Mouse (Mus musculus) embryonic facial prominence, embryonic 11.5 days (tissue): ENCODE results near the gene Pkdrej. TPM values are rescaled to one million over a fixed set of nuclear protein-coding genes. Genes with fewer than 3 reads are reported as not detected.
A peak's percentile ranks its signal among the peaks of the same experiment; 100 is the strongest.

Experiments
- ATAC-seq: fragments of 200-750 bp; cut with Nextera tagmentation; replicated peaks from 2 replicates; pipeline ENCODE4 v1.8.0; 2017; ENCODE audit warnings: low read depth; ENCODE audit not compliant: insufficient number of reproducible peaks, low FRiP score, low TSS enrichment
- DNase-seq: peaks from one replicate; pipeline ENCODE4 v3.0.0-alpha.2; 2015; ENCODE audit warnings: low spot score
- H3K27ac ChIP-seq: fragments of 300-500 bp; sonication (generic); replicated peaks from 2 replicates; pipeline ENCODE4 v1.5.1; 2014; ENCODE audit warnings: mild to moderate bottlenecking, low read depth, low read length, control low read depth
- H3K27me3 ChIP-seq: fragments of 300-500 bp; sonication (generic); 2 replicates; pipeline ENCODE4 v1.6.1; 2014; ENCODE audit warnings: mild to moderate bottlenecking, low read length, moderate library complexity, mixed read lengths; ENCODE audit not compliant: control insufficient read depth, insufficient read depth
- H3K36me3 ChIP-seq: fragments of 300-500 bp; sonication (generic); replicated peaks from 2 replicates; pipeline ENCODE4 v1.6.1; 2014; ENCODE audit warnings: low read depth, mild to moderate bottlenecking, low read length, moderate library complexity, mixed read lengths; ENCODE audit not compliant: control insufficient read depth, insufficient read depth
- H3K4me1 ChIP-seq: fragments of 300-500 bp; sonication (generic); 2 replicates; pipeline ENCODE4 v1.6.1; 2014; ENCODE audit warnings: low read length, mixed read lengths; ENCODE audit not compliant: control insufficient read depth, insufficient read depth
- H3K4me2 ChIP-seq: fragments of 300-500 bp; sonication (generic); 2 replicates; pipeline ENCODE4 v1.6.1; 2014; ENCODE audit warnings: low read depth, mild to moderate bottlenecking, control low read depth, low read length, moderate library complexity
- H3K4me3 ChIP-seq: fragments of 300-500 bp; sonication (generic); 2 replicates; pipeline ENCODE4 v1.5.1; 2014; ENCODE audit warnings: low read depth, low read length, control low read depth
- H3K9ac ChIP-seq: fragments of 300-500 bp; sonication (generic); replicated peaks from 2 replicates; pipeline ENCODE4 v1.6.1; 2014; ENCODE audit warnings: mild to moderate bottlenecking, control low read depth, low read length
- H3K9me3 ChIP-seq: fragments of 300-500 bp; sonication (generic); replicated peaks from 2 replicates; pipeline ENCODE4 v1.6.1; 2016; ENCODE audit warnings: mild to moderate bottlenecking, low read length, inconsistent platforms, mixed read lengths; ENCODE audit not compliant: control insufficient read depth
- WGBS: fragments of 180-500 bp; shearing (Covaris S2); extraction: QIAGEN DNeasy Blood & Tissue Kit; methylation state at CpG from one replicate; pipeline ENCODE4 v1.1.7; 2014; 5-methylcytosine and 5-hydroxymethylcytosine counted together
- polyA plus RNA-seq: library from polyadenylated mRNA; unstranded; fragments of >200 nt; fragmentation: Nextera tagmentation; extraction: Ambion mirVana; gene quantifications from 2 replicates; pipeline ENCODE4 v1.2.1, GENCODE M21; 2014

The Pkdrej gene
- polyA plus RNA-seq, 1 experiment from 2014 or later, result 0.11 TPM

GRCm38 (mm10) chr15:85841796-85842360 is 20.3 kb upstream of the Pkdrej start:
- ATAC-seq, result no peak
- H3K4me2 ChIP-seq, result no peak overlapping the region
- no peaks in the 10 kb centered on the region for H3K27me3 ChIP-seq
- no peaks in the 10 kb centered on the region for H3K36me3 ChIP-seq
- H3K9ac ChIP-seq, result no peak overlapping the region
- no peak overlapping the region for H3K27ac ChIP-seq
- no peaks in the 10 kb centered on the region for H3K9me3 ChIP-seq
- DNase-seq, result no peak
- H3K4me3 ChIP-seq, result no peak overlapping the region
- no peaks in the 10 kb centered on the region for H3K4me1 ChIP-seq
- 76% methylated on average over 5 of the region's 5 CpGs for WGBS

- H3K4me2 ChIP-seq, result no peak overlapping the region
- H3K9me3 ChIP-seq, result no peaks in the 10 kb centered on the region
- WGBS, result 40% methylated on average over 6 of the region's 6 CpGs
- no peak overlapping the region for H3K4me3 ChIP-seq
- no peaks in the 10 kb centered on the region for H3K27me3 ChIP-seq
- H3K4me1 ChIP-seq, result no peaks in the 10 kb centered on the region
- DNase-seq, result peak; percentile 26
- ATAC-seq, result no peak
- no peak overlapping the region for H3K27ac ChIP-seq
- no peaks in the 10 kb centered on the region for H3K36me3 ChIP-seq
- H3K9ac ChIP-seq, result no peak overlapping the region
Observed at GRCm38 (mm10) chr15:85840983-85841382, 19.4 kb upstream of the Pkdrej start.

GRCm38 (mm10) chr15:85836887-85837286 is 15.4 kb upstream of the Pkdrej start:
- no peaks in the 10 kb centered on the region for H3K27me3 ChIP-seq
- H3K9me3 ChIP-seq, result no peaks in the 10 kb centered on the region
- H3K4me3 ChIP-seq, result no peak overlapping the region
- 89% methylated on average over 5 of the region's 5 CpGs for WGBS
- H3K4me2 ChIP-seq, result no peak overlapping the region
- H3K9ac ChIP-seq, result no peak overlapping the region
- no peak overlapping the region for H3K27ac ChIP-seq
- no peak for DNase-seq
- no peak for ATAC-seq
- no peaks in the 10 kb centered on the region for H3K36me3 ChIP-seq
- H3K4me1 ChIP-seq, result no peaks in the 10 kb centered on the region

- 55% methylated on average over 3 of the region's 3 CpGs for WGBS
Observed at GRCm38 (mm10) chr15:85835335-85835734, 13.8 kb upstream of the Pkdrej start.

GRCm38 (mm10) chr15:85832599-85832998 is 11.1 kb upstream of the Pkdrej start:
- H3K4me3 ChIP-seq, result peak overlapping the region; percentile 55

More at GRCm38 (mm10) chr15:85835335-85835734, 13.8 kb upstream of the Pkdrej start:
- DNase-seq (no peak), ATAC-seq (no peak)
- H3K27me3 ChIP-seq, result no peaks in the 10 kb centered on the region
- H3K27ac ChIP-seq, result no peak overlapping the region
- H3K4me1 ChIP-seq, result no peaks in the 10 kb centered on the region
- H3K9ac ChIP-seq, result no peak overlapping the region
- no peak overlapping the region for H3K4me2 ChIP-seq
- no peak overlapping the region for H3K4me3 ChIP-seq
- H3K36me3 ChIP-seq, result no peaks in the 10 kb centered on the region
- H3K9me3 ChIP-seq, result no peaks in the 10 kb centered on the region

GRCm38 (mm10) chr15:85831954-85832590 is 10.5 kb upstream of the Pkdrej start, which contains the start of gene Ttc38:
Gene Ttc38 (plus strand): TSS chr15:85832306.
- H3K4me3 ChIP-seq, result peak within 1 kb of the TSS; percentile 55
- no peak within 1 kb of the TSS for H3K27ac ChIP-seq
- ATAC-seq, result peak; percentile 83
- DNase-seq, result peak; percentile 79
- H3K36me3 ChIP-seq, result no peaks in the 10 kb centered on the region
- H3K9ac ChIP-seq, result peak within 1 kb of the TSS; percentile 63
- 2% methylated on average over 27 of the region's 27 CpGs for WGBS
- H3K4me1 ChIP-seq, result no peaks in the 10 kb centered on the region
- H3K27me3 ChIP-seq, result no peaks in the 10 kb centered on the region
- H3K4me2 ChIP-seq, result peak within 1 kb of the TSS; percentile 77
- no peaks in the 10 kb centered on the region for H3K9me3 ChIP-seq

More at GRCm38 (mm10) chr15:85832599-85832998, 11.1 kb upstream of the Pkdrej start:
- 48% methylated on average over 8 of the region's 8 CpGs for WGBS
- Histone ChIP-seq H3K4me2 (peak overlapping the region; percentile 77), H3K9me3 (no peaks in the 10 kb centered on the region), H3K36me3 (no peaks in the 10 kb centered on the region), H3K27ac (no peak overlapping the region), H3K4me1 (no peaks in the 10 kb centered on the region), H3K9ac (peak overlapping the region; percentile 63), H3K27me3 (no peaks in the 10 kb centered on the region)
- DNase-seq (no peak), ATAC-seq (no peak)

GRCm38 (mm10) chr15:85829470-85829869 is 7.9 kb upstream of the Pkdrej start:
- Histone ChIP-seq H3K4me3 (no peak overlapping the region), H3K4me1 (no peaks in the 10 kb centered on the region), H3K27ac (no peak overlapping the region), H3K9ac (no peak overlapping the region), H3K9me3 (no peaks in the 10 kb centered on the region), H3K36me3 (no peaks in the 10 kb centered on the region), H3K27me3 (no peaks in the 10 kb centered on the region), H3K4me2 (no peak overlapping the region)
- DNase-seq (no peak), ATAC-seq (no peak)
- 65% methylated on average over 5 of the region's 5 CpGs for WGBS

- H3K9me3 ChIP-seq, result no peaks in the 10 kb centered on the region
- ATAC-seq, result no peak
- WGBS, result 87% methylated on average over 4 of the region's 4 CpGs
- no peak overlapping the region for H3K4me3 ChIP-seq
- no peak overlapping the region for H3K9ac ChIP-seq
- H3K27ac ChIP-seq, result no peak overlapping the region
- H3K27me3 ChIP-seq, result no peaks in the 10 kb centered on the region
- H3K36me3 ChIP-seq, result no peaks in the 10 kb centered on the region
- H3K4me1 ChIP-seq, result no peaks in the 10 kb centered on the region
- DNase-seq, result no peak
- no peak overlapping the region for H3K4me2 ChIP-seq
Observed at GRCm38 (mm10) chr15:85828071-85828470, 6.5 kb upstream of the Pkdrej start.
